Mouse (Mus musculus): Measurements from ENCODE around the gene Asb1.

The Asb1 gene

DNA sequence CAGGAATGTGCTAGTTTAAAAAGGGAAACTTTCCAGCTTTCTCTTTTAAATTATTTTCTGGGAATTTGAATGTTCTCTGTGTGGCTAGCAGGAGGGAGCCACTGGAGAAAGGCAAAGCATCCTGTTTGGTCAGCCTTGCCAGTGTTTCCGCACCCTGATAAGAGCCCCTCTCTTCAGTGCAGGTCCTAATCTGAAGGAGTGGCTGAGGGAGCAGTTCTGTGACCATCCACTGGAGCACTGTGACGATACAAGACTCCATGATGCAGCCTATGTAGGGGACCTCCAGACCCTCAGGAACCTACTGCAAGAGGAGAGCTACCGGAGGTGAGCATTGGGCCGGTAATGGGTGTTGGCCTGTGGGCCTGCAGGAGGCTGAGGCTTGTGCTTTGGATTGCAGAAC lies 3.6 kb downstream of the Asb1 start:
- DNase-seq (ENCODE audit: low read depth in 1 of 2, low spot score in 2 of 2), result no peak

DNA sequence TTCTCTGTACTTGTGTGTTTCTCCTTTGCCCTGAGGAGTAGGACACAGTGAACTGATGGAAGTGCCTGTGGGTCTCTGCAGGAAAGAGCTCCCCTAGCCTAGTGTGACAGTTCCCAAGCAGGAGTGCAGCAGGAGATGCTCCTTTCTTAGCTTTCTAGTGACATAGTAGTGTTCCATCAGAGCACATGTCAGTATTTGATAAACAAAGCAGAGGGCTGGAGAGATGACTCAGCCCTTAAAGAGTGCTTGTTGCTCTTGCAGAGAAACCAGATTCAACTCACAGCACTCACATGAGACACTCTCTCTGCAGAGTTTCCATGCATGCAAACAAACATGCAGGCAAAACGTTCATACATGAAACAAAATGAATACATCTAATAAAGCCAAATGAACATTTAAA lies 4.9 kb downstream of the Asb1 start:
- no peak for DNase-seq (ENCODE audit: low read depth in 1 of 2, low spot score in 2 of 2)

DNA sequence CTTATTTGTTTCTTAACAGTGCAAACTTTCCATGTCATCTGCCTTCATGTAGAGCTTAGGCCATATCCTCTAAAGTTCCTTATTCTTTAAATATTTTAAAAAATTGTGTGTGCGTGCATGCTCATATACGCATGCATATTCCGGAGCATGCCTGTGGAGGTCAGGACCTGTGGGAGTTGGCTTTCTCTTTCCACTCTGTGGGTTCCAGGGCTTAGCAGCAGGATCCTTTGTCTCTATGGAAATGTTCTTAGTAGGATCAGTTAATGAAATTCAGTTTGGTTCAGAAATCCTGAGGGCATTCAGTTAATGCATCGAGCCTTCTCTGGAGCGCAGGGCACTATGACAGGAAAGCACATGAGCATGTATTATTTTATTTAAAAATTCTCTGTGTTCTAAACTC lies 7.2 kb downstream of the Asb1 start:
- no peak for DNase-seq (ENCODE audit: low read depth in 1 of 2, low spot score in 2 of 2)

DNA sequence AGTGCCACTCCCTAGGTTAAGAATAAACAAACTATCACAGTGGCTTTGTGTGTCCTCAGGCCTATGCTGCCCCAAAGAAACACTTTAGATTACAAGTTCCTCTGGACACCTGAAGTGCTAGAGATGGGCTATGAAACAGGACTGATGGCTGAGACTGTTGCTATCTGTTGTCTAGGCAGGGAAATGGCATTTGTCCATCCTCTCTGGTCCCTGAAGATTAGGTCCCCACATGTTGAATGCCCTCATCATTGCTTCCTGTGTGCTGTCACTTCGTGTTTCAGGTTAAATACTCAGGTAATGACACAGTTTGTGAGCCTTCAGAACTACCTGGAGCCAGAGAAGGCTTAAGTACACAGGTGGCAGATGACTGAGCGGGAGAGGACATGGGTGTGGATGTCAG lies 8.7 kb downstream of the Asb1 start:
- DNase-seq (ENCODE audit: low read depth in 1 of 2, low spot score in 2 of 2), result no peak

DNA sequence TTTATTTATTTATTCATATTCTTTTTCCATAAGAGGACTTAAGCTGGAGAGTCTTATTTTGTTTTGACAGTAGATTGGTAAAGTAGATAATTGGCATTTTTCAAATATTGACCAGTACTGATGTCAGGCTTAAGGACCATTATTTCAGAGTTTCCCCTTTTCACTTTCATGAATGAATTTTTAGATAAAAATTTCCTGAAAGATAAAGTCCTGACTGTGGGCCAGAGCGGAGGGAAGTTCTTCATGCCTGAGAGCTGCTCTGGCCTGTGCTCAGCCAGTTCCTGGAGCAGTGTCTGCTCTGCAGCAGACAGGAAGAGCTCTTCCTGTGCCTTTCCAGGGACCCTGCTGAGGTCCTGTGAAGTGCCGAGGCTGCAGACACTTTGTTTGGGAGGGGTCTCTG lies 16.8 kb downstream of the Asb1 start:
- no peak for DNase-seq (ENCODE audit: low read depth in 1 of 2, low spot score in 2 of 2)

DNA sequence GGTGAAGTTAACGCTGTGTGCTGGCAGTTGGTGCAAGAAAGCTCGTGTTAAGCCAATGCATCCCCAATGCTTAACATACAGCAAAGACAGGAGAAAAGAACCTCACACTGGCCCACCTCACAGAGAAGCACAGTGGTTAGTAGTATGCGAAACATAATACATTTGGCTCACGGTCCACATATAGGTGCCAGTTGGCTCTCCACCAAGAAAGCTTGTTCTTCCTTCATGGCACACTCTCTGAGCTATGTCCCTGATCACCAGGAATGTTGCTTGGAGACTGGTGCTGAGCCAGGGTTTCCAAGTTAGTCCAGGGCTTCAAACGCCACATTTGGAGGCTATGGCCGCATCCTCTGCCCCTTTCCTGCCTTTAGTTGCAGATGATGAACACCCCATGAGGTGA lies 20.9 kb downstream of the Asb1 start:
- DNase-seq (ENCODE audit: low read depth in 1 of 2, low spot score in 2 of 2), result no peak

DNA sequence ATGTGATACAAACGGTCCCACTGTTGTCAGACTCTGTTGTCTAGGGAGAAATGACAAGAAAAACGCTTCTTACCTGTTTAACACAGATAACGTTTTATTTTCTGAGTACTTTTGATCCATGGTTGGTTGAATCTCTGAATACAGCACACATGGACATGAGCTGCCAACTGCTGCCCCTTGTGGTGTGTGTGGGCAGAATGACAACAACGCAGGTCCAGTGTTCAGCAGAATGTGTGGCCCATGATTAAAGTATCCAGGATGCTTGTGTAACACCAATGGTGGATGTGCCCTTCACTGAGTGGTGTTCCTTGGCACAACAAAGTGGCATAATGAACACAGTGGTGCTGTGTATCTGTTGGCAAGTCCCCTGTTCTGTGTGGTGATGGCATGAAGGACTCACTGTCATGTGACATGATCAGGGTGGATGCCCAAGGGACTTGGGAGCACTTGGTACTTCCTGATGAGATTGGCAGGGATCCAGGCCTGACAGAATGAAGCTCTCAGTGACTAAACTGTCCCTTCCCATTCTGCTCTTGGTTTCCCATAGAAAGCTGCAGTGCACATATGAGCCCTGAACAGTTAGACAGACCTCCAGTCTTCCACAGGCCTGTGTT lies 22.7 kb downstream of the Asb1 start:
- no peak for DNase-seq (ENCODE audit: low read depth in 1 of 2, low spot score in 2 of 2)

DNA sequence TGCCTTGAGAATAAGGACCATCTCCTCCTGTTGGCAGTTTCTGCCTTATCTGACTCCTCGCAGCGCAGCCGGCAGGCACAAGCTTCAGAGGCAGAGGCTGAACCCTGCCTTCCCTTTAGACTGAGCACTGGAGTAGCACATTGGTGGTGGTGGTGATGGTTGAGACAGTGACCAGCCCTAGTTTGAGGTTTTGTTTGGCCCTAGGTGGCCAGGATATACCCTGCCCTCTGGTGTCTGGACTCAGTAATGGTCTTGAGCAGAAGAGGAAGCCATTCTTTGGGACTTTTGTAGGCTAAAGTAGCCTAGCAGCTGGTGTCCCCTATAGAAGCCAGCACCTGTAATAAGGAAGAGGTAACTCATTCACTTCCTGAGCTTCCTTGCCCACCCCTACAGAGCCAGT lies 23.7 kb downstream of the Asb1 start:
- no peak for DNase-seq (ENCODE audit: low read depth in 1 of 2, low spot score in 2 of 2)

DNA sequence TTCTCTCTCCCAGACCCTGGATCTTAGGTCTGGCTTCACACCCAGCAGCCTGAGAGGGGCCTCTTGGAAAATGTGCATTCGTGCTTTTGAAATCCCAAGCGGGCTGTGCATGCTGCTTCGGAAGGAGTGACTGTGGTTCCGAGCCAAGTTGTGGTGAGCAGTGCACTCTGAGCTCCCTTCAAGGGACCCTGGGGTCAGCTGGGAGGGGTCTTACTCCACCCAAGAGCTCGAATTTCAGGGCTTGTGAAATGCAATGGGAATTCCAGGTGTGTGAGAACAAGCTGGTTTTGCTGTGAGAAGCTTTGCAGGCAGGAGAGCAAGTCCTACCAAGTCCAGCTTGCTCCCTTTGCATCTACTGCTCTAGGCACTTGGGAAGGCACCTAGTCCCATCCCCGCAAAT lies 24.3 kb downstream of the Asb1 start:
- DNase-seq (ENCODE audit: low read depth in 1 of 2, low spot score in 2 of 2), result no peak

DNA sequence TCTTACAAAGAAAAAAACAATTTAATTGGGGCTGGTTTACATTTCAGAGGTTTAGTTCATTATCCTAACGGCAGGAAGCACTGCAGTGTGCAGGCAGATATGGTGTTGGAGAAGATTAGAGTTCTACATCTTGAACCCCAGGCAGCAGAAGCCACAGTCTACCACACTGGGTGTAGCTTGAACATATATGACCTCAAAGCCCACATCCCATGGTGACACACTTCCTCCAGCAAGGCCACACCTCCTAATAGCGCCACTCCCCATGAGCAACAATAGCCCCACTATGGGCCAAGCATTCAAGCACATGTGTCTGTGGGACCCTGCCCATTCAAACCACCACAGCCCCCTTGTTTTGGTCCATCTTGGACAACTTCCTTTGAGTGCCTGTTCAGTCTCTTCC lies 26.9 kb downstream of the Asb1 start:
- no peak for DNase-seq (ENCODE audit: low read depth in 1 of 2, low spot score in 2 of 2)

DNA sequence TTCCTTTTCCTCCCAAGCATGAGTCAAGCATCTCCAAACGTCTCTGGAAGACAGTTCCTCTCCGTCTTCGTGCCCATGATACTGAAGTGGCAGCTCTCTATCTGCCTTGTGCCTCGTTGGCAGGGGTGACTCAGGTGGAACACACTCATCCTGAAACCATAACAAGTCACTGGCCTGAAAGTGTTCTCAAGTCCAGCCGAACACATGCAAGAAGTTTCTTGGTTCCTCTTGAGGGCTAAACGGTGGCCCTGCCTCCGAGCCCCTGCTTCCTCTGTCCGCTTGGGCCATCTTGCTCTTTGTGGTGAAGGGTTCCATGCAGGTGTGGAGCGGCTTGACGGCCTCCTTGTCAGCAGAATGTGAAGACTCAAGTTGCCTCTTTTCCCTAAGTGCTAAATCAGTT lies 32.1 kb downstream of the Asb1 start:
- no peak for DNase-seq (ENCODE audit: low read depth in 1 of 2, low spot score in 2 of 2)

DNA sequence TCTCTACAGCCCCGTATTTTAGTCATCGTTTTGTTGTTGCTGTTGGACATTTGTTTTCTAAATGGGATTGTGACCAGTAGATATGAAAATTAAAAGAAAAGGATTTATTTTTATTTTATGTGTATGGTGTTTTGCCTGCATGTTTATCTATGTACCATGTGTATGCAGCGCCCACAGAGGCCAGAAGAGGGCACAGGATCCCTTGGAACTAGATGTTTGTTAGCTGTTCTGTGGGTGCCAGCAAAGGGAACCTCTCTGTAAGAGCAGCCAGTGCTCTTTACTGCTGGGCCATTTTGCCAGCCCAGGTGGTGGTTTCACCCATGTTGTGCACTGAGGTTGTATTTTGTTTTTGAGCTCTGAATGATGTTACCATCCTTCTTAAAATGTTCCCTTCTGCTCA lies 33.9 kb downstream of the Asb1 start:
- DNase-seq (ENCODE audit: low read depth in 1 of 2, low spot score in 2 of 2), result no peak

DNA sequence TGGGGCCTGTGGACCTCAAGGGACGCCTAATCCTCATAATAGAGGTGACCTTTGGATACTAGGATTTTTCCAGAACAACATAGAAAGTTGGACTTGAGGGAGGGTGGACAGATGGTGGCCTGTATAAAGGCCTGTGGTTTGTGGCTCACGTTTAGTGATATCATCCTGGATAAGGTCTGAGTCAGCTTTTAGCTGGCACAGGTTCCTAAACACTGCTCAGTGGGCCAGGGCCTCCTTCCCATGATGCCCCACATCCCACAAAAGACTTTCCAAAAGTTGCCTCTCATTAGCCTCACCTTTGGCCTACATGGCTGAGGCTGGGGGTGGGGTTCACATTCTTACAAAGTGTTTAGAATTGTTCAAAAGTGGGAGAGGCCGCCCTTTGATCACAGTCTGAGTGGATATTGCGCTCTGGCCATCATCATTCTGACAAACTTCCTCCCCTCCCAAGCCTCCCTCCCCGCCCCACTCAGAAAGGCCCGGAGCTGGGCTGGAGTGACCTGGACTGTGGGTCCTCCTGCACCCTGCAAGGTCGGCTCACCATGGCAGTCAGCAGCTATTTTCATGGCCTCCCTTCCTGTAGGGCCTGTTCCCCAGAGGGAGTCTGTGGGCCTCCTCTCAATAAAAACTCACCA lies 37.7 kb downstream of the Asb1 start:
- DNase-seq (ENCODE audit: low read depth in 1 of 2, low spot score in 2 of 2), result no peak

DNA sequence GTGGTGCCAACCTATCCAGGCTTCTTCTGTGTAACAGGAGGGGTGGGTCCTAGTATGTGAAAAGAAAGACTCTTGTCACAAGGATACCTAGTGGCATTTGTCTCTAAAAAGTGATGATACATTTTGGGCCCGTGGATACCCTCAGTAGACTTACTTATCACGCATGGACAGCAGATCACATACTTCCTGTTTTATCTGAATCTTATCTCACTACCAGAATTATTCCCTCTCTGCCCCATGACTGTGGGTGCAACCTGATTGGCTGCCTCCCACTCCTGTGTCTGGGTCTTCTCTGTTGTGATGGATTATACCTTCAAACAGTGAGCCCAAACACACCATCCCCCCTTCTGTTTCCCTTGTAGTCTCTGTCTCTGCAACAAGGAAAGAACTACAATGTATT lies 40.2 kb downstream of the Asb1 start:
- DNase-seq (ENCODE audit: low read depth in 1 of 2, low spot score in 2 of 2), result no peak

DNA sequence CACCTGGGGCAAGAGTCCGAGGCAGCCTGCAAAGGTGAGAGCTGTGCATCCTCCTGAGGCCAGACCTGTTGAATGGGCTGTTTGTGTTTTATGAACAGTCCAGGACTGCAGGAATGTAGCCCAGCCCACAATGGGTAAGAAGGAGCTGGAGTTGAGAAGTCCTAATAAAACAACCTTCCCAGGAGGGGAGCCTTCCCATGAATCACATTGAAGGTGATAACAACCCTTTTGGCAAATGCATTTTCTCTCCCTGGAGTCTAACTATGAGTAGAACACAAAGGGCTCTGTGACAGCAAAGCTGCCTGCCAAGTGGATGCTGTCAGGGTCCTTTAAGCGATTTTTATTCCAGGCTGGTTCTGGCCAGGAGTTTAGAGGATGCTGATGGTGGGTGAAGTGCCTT lies 40.9 kb downstream of the Asb1 start:
- DNase-seq (ENCODE audit: low read depth in 1 of 2, low spot score in 2 of 2), result no peak

DNA sequence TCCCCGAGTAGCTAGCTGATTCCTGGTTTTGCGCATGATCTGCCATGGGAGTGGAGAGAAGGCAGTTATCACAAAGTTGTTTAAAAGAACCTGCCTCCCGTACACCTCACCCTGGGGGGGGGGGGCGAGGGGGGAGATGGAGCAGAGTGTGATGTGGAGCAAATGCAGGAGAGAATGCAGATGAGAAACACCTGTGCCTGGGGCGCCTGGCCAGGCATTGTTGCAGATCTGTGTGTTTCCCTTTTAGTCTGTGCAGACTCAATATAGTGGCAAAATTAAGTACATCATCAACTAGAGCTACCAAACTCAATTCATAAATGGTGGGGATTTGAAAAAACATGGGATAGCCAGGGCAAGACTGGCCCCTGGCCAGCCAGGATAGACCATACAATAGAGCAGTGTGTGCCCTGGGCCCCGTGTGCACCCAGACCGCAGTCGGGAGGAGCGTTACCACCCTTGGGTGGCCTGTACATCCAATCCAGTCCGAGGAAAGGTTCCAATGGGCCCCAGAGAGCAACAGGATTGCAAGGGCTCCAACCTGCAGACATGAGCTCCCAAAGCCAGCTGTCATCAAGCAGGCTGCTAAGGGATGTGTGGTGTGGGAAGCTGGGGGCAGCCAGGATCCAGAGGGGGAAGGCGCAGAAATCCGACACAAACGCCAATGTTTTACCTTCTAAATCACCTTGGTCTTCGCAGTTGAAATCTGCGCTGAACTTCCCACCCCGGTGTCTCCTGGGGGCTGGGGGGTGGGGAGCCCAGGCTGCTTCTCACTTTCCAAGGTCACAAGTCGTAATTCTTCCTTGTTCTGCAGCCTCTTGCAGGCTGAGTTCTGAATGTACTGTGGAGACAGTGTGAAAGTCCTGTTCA lies 44.9 kb downstream of the Asb1 start:
- no peak for DNase-seq (ENCODE audit: low read depth in 1 of 2, low spot score in 2 of 2)

DNA sequence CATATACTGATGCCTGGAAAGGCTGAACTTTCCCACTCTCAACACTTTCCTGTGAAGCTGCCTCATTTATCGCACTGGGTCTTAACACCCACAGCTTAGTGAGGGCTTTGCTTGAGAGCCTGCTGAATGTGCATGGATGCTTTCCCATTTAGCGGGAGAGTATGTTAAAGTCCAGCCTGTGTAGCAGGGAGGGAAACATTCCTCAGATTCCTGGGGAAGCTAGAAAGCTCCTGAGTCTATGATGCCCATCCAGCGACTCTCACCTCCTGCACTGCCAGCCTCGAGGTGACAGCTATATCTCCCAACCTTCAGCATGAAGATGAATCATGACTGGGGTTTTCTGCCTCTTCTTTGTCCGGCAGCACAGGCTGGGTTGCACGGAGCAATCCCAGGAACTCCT lies 49.4 kb downstream of the Asb1 start:
- no peak for DNase-seq (ENCODE audit: low read depth in 1 of 2, low spot score in 2 of 2)

DNA sequence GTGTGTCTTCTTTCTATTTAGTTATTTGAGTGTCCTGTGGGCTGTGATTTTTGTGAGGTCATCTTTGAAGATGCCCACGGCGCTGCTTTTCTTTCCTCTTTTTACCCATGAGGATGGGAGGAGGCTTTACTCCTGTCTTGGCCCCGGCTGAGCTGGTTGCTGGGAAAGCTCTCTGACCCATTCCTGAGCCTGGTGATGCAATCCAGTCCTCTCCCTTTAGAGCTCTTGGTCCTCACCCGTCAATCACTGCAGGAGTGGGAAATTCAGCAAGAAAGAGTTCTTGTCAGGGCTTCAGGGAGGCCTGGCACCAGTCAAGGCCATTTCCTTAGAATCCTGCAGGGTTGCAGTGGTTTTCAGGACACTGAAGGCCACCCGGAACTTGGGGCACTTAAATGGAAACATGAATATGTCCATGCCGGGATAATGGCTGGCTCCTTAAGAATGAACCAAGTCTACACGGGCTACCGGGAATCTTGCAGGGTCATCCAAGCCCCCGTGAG lies 55.2 kb downstream of the Asb1 start:
- DNase-seq (ENCODE audit: low read depth in 1 of 2, low spot score in 2 of 2), result no peak

DNA sequence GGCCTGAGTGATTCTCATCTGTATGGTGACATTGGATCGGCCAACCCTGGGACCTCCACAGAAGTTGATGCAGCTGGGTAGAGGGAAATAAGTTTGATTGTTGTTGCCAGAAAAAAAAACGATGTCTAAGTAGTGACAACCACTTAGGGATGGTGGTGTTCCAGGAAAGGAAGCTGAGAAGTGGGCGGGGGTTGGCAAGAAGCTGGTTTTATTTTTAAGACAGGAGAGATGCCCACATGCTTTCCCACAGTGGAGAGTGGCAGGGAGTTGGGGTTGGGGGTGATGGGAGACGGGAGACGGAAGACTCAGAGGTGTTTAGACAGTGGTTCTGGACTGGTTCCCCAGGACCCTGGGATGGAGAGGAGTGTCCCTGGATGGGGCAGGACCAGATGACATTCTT lies 57.3 kb downstream of the Asb1 start:
- no peak for DNase-seq (ENCODE audit: low read depth in 1 of 2, low spot score in 2 of 2)

DNA sequence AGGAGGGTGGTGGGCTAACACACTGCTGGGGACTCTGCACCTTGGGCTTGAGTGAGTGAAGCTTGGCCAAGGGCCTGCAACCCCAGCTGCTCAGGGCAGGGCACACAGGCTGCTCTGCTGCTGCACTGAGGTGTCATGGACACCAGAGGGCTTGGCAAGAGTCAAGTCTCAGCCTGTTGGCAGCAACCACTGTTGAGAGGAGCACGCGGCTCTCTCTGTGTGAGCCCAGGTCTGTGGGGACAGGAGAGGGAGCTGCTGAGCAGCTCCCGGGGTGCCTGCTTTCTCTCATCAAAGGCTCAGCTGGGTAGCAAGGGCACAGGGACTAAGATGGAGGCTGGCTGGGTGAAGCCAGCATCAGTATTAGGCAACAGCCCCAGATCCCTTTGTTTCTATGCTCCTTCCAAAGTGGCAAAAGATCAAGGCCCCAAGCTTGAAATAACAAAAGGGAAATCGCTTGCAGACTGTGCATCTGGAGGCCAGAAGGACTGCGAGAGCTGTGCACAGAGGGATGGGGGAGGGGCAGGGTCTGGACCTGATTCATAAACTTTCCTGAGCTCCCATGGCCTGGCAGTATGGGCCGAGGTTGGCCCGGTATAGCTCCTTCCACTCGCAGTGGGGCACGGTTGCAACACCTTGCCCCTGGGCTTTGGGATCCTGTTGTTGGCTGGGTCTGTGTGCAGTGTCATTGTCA lies 60.5 kb downstream of the Asb1 start:
- no peak for DNase-seq (ENCODE audit: low read depth in 1 of 2, low spot score in 2 of 2)

DNA sequence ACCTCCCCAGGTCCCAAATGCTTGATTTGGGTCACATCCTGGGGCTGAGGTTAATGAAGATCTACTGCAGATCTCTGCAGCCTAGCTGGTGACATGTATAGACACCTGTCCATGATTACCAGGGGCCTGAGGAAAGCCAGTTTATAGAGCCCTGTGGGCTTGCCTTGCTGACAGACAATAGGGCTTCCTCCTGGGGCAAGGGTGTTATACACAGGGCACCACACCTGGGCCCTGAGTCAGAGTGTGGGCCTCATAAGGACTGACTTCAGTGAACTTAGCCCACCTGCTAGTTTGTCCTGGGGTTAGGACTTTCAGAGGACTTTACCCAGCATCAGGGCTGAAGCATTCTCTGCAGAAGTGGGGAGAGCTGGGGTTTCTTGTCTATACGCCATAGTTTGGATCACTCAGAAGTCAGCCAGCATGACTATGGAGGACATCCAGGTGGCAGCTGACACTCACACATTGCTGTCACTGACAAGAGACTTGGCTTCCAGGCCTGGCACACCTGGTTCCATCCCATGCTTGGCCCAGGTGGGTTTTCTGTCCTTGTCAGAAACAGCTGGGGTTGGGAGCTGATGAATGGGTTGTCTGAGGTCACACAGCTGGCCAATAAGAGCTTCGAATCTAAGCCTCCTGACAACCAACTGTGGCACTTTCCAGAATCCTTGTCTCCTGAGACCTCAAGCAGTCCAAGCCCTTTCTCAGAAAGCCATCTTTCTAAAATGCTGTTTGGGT lies 61.2 kb downstream of the Asb1 start:
- no peak for DNase-seq (ENCODE audit: low read depth in 1 of 2, low spot score in 2 of 2)

Data from monocyte, adult 2 months (primary cell).